Mouse (Mus musculus) stomach, postnatal 0 days (tissue): ENCODE data around the gene Psmg3. TPM values are rescaled to one million over a fixed set of nuclear protein-coding genes. Genes with fewer than 3 reads are reported as not detected.

Experiments used
- ATAC-seq: fragments of 200-750 bp; cut with Nextera tagmentation; 2 replicates; pipeline ENCODE4 v1.8.0; 2017; ENCODE audit not compliant: low FRiP score, low TSS enrichment
- DNase-seq: peaks from one replicate; pipeline ENCODE4 v3.0.0-alpha.2; 2016; ENCODE audit warnings: low spot score
- H3K27ac ChIP-seq: fragments of 300-500 bp; sonication (generic); replicated peaks from 2 replicates; pipeline ENCODE4 v1.5.1; 2014; ENCODE audit warnings: mild to moderate bottlenecking, control low read depth
- H3K27me3 ChIP-seq: fragments of 300-500 bp; sonication (generic); 2 replicates; pipeline ENCODE4 v1.6.1; 2014; ENCODE audit warnings: low read length; ENCODE audit not compliant: control insufficient read depth, insufficient read depth
- H3K36me3 ChIP-seq: fragments of 300-500 bp; sonication (generic); 2 replicates; pipeline ENCODE4 v1.6.1; 2014; ENCODE audit warnings: low read length, mixed read lengths; ENCODE audit not compliant: control insufficient read depth, insufficient read depth
- H3K4me1 ChIP-seq: fragments of 300-500 bp; sonication (generic); replicated peaks from 2 replicates; pipeline ENCODE4 v1.6.1; 2014; ENCODE audit warnings: antibody characterized with exemption; ENCODE audit not compliant: control insufficient read depth, insufficient read depth
- H3K4me2 ChIP-seq: fragments of 300-500 bp; sonication (generic); replicated peaks from 2 replicates; pipeline ENCODE4 v1.6.1; 2014; ENCODE audit warnings: low read depth, mild to moderate bottlenecking, control low read depth, moderate library complexity
- H3K4me3 ChIP-seq: fragments of 300-500 bp; sonication (generic); 2 replicates; pipeline ENCODE4 v1.5.1; 2014; ENCODE audit warnings: low read depth, low read length, control low read depth
- H3K9ac ChIP-seq: fragments of 300-500 bp; sonication (generic); 2 replicates; pipeline ENCODE4 v1.6.1; 2014; ENCODE audit warnings: mild to moderate bottlenecking, low read length, control low read depth, mixed read lengths
- H3K9me3 ChIP-seq: fragments of 300-500 bp; sonication (generic); 2 replicates; pipeline ENCODE4 v1.6.1; 2016; ENCODE audit warnings: low read length; ENCODE audit not compliant: control insufficient read depth
- CTCF ChIP-seq: IDR thresholded peaks from 2 replicates; pipeline ENCODE4 v1.5.1; 2016; ENCODE audit warnings: antibody characterized with exemption, low read depth, mild to moderate bottlenecking, moderate library complexity
- EP300 ChIP-seq: optimal IDR thresholded peaks from 2 replicates; pipeline ENCODE3; 2016; ENCODE audit warnings: antibody characterized with exemption
- WGBS: fragments of 180-500 bp; shearing (Covaris S2); extraction: QIAGEN DNeasy Blood & Tissue Kit; methylation state at CpG from one replicate; pipeline ENCODE4 v1.1.7; 2014; 5-methylcytosine and 5-hydroxymethylcytosine counted together
- polyA plus RNA-seq: library from polyadenylated mRNA; unstranded; fragments of >200 nt; fragmentation: Nextera tagmentation; extraction: Ambion mirVana; gene quantifications from 2 replicates; pipeline ENCODE4 v1.2.1, GENCODE M21; 2015

Gene Psmg3
- polyA plus RNA-seq, 1 experiment from 2014 or later = 51.0 TPM

GRCm38 (mm10) chr5:139813963-139814381, 12.7 kb downstream of the Psmg3 start:
- Histone ChIP-seq H3K36me3 (no peaks in the 10 kb centered on the region), H3K4me2 (peak overlapping the region; percentile 47), H3K9ac (peak overlapping the region; percentile 66), H3K27ac (peak overlapping the region; percentile 79), H3K9me3 (no peaks in the 10 kb centered on the region), H3K4me1 (no peaks in the 10 kb centered on the region), H3K27me3 (no peaks in the 10 kb centered on the region), H3K4me3 (peak overlapping the region; percentile 32)
- peak; percentile 83 for ATAC-seq
- TF ChIP-seq CTCF (no peak; the same call in 1 of the 2 replicates), EP300 (no peak)
- WGBS = 8% methylated on average over 13 of the region's 13 CpGs
- DNase-seq = peak; percentile 95

- WGBS = 22% methylated on average over 10 of the region's 10 CpGs
- H3K27ac ChIP-seq = peak overlapping the region; percentile 79
- no peaks in the 10 kb centered on the region for H3K27me3 ChIP-seq
- H3K36me3 ChIP-seq = no peaks in the 10 kb centered on the region
- H3K4me1 ChIP-seq = no peaks in the 10 kb centered on the region
- TF ChIP-seq EP300 = no peak
- TF ChIP-seq CTCF = no peak
- peak overlapping the region; percentile 47 for H3K4me2 ChIP-seq
- ATAC-seq = peak; percentile 28; the same call in 1 of the 2 replicates
- H3K9ac ChIP-seq = peak overlapping the region; percentile 66
- DNase-seq = peak; percentile 74
- H3K4me3 ChIP-seq = peak overlapping the region; percentile 32
- no peaks in the 10 kb centered on the region for H3K9me3 ChIP-seq
Observed at GRCm38 (mm10) chr5:139813126-139813490, 13.6 kb downstream of the Psmg3 start.

GRCm38 (mm10) chr5:139812398-139813125, 14.1 kb downstream of the Psmg3 start:
- H3K36me3 ChIP-seq = no peaks in the 10 kb centered on the region
- DNase-seq = peak; percentile 54
- no peaks in the 10 kb centered on the region for H3K9me3 ChIP-seq
- H3K27me3 ChIP-seq = no peaks in the 10 kb centered on the region
- peak overlapping the region; percentile 47 for H3K4me2 ChIP-seq
- no peaks in the 10 kb centered on the region for H3K4me1 ChIP-seq
- TF ChIP-seq EP300 (no peak), CTCF (no peak)
- H3K27ac ChIP-seq = peak overlapping the region; percentile 79
- ATAC-seq = no peak
- H3K9ac ChIP-seq = peak overlapping the region; percentile 38; the same call in 1 of the 2 replicates
- WGBS = 48% methylated on average over 20 of the region's 20 CpGs
- peak overlapping the region; percentile 32 for H3K4me3 ChIP-seq

- H3K36me3 ChIP-seq = no peaks in the 10 kb centered on the region
- no peak for TF ChIP-seq EP300
- TF ChIP-seq CTCF = no peak
- H3K9ac ChIP-seq = no peak overlapping the region
- peak overlapping the region; percentile 79 for H3K27ac ChIP-seq
- H3K27me3 ChIP-seq = no peaks in the 10 kb centered on the region
- H3K4me1 ChIP-seq = no peaks in the 10 kb centered on the region
- 0 out of 2 replicates have a peak overlapping the region, but pooled peaks have one; percentile 4 for H3K4me3 ChIP-seq
- WGBS = 69% methylated on average over 15 of the region's 15 CpGs
- no peaks in the 10 kb centered on the region for H3K9me3 ChIP-seq
- H3K4me2 ChIP-seq = peak overlapping the region; percentile 47
- ATAC-seq (peak; percentile 53), DNase-seq (peak; percentile 76)
Observed at GRCm38 (mm10) chr5:139811677-139812397, 14.8 kb downstream of the Psmg3 start.

DNA sequence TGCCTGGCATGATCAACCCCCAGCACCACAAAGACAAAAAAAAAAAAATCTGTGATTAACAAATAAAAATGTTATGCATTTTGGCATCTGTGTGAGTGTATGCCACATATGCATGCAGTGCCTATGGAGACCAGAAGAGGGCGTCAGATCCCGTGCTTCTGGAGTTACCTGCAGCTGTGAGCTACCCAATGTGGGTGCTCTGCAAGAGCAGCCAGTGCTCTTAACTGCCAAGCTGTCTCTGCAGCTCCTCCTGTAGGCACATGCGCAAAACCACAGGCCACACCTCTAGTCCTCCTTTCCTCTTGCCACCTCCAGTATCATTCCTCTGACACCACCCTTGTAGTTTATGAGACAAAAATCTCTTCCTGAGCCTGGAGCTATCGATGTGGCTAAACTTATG, 17.3 kb downstream of the Psmg3 start:
- no peak for ATAC-seq
- no peak overlapping the region for H3K27ac ChIP-seq
- no peak overlapping the region for H3K4me2 ChIP-seq
- H3K9me3 ChIP-seq = no peaks in the 10 kb centered on the region
- H3K4me3 ChIP-seq = no peak overlapping the region
- no peaks in the 10 kb centered on the region for H3K27me3 ChIP-seq
- H3K36me3 ChIP-seq = no peaks in the 10 kb centered on the region
- WGBS = 58% methylated on average over 4 of the region's 4 CpGs
- TF ChIP-seq CTCF (peak; percentile 59), EP300 (no peak)
- H3K4me1 ChIP-seq = no peaks in the 10 kb centered on the region
- peak; percentile 58 for DNase-seq
- H3K9ac ChIP-seq = no peak overlapping the region
